Mouse (Mus musculus): ENCODE data around the gene Klk5.

Gene Klk5

DNA sequence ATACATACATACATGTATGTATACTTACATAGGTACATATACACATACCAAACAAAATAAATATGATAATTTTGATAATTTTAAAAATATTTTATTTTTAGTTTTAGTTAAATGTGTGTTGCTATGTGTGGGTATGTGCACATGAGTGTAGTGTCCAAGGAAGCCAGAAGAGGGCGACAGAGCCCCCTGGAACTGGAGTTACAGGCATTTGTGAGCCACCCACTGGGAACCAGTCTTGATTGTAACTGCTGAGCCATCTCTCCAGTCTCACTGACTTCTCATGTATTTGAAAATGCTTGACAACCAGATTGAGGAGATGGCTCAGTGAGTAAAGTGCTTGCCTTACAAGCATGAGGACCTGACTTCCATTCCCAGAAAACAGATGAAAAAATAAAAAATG, 36.5 kb downstream of the Klk5 start:
- DNase-seq, result no peak

DNA sequence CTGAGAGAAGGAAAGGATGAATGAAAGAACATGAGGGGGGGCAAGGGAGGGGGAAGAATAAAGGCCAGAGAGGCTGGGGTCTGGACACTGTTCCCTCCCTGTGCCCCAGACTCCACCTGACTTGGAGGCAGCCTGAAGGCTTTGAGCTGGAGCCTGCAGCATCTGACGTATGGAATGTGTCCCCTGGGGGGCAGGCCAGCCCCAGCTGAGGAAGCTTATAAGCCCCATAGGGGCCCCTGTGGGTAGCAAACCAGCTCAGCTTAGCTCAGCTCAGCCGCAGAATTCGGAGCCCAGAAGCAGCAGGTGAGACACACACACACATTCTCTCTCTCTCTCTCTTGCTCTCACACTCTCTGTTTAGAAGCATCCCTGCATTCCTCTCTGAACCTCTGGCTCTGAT, 39.1 kb downstream of the Klk5 start, which contains the start of gene Klk4:
Klk4 (plus strand) TSS at position 249 of the 400 bp plus-strand sequence.
- no peak for DNase-seq

DNA sequence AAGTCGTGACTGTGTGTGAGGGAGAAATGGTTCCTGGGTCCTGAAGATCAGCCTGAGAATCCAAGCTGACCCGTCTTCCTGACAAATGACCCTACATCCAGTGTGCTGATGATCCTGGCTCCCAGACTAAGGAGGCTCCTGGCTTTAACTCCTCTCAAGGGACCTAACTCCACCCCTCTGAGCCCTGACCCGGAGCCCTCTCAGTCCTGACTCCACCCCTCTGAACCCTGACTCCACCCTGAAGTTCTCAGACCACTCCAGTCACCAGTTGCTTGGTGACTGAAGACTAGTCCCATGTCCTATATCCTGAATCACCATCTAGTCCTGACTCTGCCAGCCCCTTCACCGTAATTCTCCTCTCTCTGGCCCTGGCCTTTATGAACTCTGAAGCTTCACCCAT, 40.6 kb downstream of the Klk5 start:
- no peak for DNase-seq

DNA sequence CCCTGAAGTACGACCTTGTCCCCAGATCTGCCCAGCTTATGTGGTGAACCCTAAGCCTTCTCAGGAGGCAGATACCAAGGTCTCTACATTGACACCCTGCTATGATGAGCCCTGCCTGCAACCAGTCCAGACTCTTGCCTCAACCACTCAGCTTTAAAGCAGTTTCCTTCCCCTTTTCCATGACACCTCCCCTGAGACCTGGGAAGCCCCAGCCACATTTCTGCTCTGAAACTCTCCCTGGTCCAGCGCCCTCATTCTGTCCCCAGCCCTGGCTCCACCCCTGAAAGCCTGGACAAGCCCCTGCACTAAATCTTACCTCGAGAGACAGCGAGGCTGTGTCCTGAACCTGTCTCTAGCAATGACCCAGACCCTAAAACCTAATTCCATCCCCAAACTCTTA, 41.0 kb downstream of the Klk5 start:
- DNase-seq, result no peak

DNA sequence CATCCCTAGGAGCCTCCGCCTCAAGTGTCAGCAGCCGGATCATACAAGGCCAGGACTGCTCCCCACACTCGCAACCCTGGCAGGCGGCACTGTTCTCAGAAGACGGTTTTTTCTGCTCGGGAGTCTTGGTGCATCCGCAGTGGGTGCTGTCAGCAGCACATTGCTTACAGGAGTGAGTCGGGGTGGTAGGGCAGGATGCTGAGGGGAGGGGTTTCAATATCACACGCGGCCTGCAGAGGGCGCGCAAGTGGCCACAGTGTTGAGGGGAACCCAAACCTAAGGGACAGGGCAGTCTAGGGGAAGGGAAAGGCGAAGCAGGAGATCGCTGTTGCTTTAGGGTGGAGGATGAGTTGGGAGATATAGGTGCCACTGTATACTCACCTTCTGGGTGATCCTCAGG, 41.8 kb downstream of the Klk5 start:
- DNase-seq, result peak; percentile 2

DNA sequence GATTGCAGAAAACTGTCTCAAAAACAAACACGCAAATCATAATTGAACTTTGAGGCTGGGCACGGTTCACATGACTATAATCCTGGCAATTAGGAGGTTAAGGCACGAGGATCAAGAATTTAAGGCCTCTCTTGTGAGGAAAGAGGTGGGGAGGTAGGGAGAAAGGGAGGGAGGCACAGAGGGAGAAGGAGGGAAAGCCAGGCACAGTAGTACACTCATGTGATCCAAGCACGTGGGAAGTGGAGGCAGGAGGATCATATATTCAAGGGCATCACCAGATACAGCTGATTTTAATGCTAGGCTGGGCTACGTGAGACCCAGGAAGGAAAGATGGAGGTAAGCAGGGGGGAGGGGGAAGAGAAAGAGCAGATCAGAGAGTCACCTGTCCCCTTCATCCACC, 49.6 kb downstream of the Klk5 start:
- no peak for DNase-seq

DNA sequence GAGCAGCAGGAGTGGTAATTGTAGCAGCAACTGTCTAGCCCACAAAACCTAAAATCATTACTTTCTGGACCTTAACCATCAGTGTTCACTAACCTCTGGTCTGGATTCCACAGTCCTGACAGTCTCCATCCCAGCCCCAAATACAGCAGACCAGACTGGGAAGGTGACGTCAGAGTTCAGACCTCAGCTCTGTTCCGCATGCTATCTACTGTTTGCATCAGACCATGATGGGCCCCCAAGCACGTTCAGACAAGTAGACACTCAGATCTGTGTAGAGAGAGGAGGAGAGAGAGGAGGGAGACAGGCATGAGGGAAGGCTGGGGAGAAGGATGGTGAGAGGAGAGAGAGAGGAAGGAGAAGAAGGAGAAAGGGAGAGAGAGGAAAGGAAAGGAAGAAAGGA, 50.0 kb downstream of the Klk5 start:
- DNase-seq, result no peak

DNA sequence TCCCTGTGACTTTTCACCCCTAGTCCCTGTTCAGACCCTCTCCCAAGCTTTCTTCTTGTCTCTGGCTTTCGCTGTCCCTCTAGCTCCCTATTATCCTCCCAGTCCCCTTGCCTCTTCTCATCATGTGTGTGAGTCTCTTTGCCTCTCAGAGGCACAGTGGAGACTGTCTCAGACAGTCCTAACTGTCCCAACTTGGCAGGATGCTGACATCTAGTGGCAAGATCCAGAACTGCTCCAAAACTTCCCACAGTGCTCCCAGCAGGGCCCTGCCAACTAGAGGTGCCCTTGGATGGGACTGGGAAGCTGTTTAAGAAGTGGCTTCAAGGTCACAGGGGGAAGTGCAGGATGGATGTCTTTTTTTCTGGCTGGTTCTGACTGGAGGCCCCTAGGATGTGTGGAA, 53.1 kb downstream of the Klk5 start:
- DNase-seq, result peak; percentile 41
